Mouse (Mus musculus) brain, adult 2 months (tissue): ENCODE measurements around the gene Fastkd1.
"Not testable (repeated sequence)": the region's sequence is repeated elsewhere in the genome, so short reads cannot be mapped to it uniquely, and the experiment has no call there.

ENCODE experiments used
- DNase-seq: peaks from one replicate; pipeline ENCODE4 v3.0.0; 2011; ENCODE audit warnings: low read depth, low spot score

The Fastkd1 gene

GRCm38 (mm10) chr2:69673723-69674122 lies 39.6 kb downstream of the Fastkd1 start:
- peak; percentile 7 for DNase-seq

- peak; percentile 3 for DNase-seq
Measured at GRCm38 (mm10) chr2:69669853-69670252, 43.5 kb downstream of the Fastkd1 start, which contains the start of gene Klhl41. Klhl41 (plus strand) TSS chr2:69670120.

GRCm38 (mm10) chr2:69668414-69668813 lies 44.9 kb downstream of the Fastkd1 start:
- DNase-seq: no peak

GRCm38 (mm10) chr2:69667656-69668055 lies 45.7 kb downstream of the Fastkd1 start:
- no peak for DNase-seq

GRCm38 (mm10) chr2:69663827-69664476 lies 49.4 kb downstream of the Fastkd1 start:
- DNase-seq: no peak

- no peak for DNase-seq
Measured at GRCm38 (mm10) chr2:69659326-69659725, 54.0 kb downstream of the Fastkd1 start.

- DNase-seq: no peak
Measured at GRCm38 (mm10) chr2:69649716-69650115, 63.6 kb downstream of the Fastkd1 start.

GRCm38 (mm10) chr2:69646726-69647490 lies 66.4 kb downstream of the Fastkd1 start, which contains the start of gene Bbs5:
Bbs5 (plus strand) TSS chr2:69647171.
- DNase-seq: peak; percentile 98

GRCm38 (mm10) chr2:69644968-69645617 lies 68.2 kb downstream of the Fastkd1 start:
- no peak for DNase-seq

GRCm38 (mm10) chr2:69640100-69640499 lies 73.2 kb downstream of the Fastkd1 start:
- DNase-seq: peak; percentile 48

- DNase-seq: not testable (repeated sequence)
Measured at GRCm38 (mm10) chr2:69637989-69638388, 75.3 kb downstream of the Fastkd1 start.
